Mouse (Mus musculus): ENCODE results near the gene Ccr6.
A peak's percentile ranks its signal among the peaks of the same experiment; 100 is the strongest.

Gene Ccr6

DNA sequence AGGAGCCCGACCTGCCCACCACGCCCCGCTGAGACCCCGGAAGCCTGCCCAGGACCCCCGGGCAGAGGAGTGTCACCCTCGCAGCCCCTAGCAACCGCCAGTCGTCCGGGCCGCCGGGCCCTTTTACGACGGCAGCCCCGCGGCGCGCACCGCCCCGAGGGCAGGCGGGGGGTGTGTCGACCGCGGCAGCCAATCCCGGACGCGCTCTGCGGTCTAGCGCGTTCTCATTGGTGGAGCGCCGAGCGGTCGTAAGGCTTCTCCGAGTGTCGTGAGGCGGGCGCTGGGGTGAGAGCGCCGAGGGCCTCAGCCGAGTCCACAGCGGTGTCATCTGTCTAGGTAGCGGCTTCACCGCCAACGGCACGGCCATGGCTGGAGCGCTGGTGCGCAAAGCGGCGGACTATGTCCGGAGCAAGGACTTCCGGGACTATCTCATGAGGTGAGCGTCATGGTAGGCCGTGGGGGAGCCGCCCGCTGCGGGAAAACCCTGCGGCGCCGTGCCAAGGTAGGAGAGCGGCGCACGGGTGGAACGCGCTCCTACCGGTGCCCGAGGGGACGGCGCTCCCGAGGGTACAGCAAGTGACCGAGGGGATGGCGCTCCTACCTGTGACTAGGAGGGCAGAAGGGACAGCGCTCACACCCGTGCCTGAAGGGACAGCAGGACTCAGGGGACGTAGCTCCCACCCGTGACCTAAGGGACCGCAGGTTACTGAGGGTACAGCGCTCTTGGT is 47.8 kb downstream of the Ccr6 start:
- peak; percentile 87 for DNase-seq (ENCODE audit: low read depth, low spot score)

DNA sequence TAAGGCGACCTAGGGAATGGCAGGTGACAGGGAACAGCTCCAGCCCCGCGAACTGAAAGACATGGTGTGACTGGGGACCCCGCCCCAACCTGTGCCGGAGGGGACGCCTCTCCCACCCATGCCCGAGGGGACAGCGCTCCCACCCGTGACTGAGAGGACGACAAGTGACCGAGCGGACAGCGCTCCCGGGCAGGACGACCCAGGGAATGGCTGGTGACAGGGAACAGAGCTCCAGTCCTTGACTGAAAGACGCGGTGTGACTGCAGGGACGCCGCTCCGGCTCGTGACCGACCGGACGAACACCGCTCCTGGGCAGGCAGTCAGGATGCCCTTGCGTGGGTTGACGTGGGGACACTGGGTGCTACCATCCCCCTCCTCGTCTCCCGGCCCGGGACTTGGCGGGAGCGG is 48.4 kb downstream of the Ccr6 start:
- no peak for DNase-seq (ENCODE audit: low read depth, low spot score)

DNA sequence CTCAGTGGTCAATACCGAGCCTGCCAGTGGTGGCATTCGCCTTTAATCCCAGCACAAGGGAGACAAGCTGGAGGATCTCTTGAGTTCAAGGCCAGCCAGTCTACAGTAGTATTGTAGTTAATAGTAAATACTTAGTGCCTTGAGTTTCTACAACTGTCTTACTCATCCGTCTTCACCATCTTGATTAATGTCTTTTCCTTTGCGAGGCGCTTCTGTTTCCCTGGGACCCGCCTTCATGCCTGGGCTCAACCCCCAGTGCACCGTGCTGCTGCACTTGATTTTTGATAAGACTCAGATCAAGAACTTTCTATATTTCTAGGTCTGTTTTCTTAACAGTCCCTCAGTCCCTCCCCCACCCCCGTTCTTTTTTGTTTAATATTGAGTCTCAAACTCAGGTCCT is 49.2 kb downstream of the Ccr6 start:
- DNase-seq (ENCODE audit: low read depth, low spot score): no peak

DNA sequence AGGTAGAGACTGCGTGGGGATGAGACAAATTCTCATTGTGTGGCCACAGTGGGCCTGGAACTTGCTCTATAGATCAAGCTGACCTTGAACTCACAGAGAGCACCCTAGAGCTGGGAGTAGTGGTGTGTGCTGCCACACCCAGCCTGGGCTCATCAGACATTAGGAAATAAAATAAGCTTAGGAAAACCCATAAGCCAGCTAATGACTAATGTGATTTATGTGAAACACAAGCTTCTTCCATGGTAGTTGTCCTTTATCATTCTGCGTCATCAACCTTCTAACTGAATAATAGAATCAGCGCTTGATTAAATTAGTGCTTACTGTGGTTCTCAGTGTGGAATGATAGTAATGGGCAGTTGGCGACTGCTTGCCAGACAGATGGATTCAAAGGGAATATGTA is 51.1 kb downstream of the Ccr6 start:
- no peak for DNase-seq (ENCODE audit: low read depth, low spot score)

DNA sequence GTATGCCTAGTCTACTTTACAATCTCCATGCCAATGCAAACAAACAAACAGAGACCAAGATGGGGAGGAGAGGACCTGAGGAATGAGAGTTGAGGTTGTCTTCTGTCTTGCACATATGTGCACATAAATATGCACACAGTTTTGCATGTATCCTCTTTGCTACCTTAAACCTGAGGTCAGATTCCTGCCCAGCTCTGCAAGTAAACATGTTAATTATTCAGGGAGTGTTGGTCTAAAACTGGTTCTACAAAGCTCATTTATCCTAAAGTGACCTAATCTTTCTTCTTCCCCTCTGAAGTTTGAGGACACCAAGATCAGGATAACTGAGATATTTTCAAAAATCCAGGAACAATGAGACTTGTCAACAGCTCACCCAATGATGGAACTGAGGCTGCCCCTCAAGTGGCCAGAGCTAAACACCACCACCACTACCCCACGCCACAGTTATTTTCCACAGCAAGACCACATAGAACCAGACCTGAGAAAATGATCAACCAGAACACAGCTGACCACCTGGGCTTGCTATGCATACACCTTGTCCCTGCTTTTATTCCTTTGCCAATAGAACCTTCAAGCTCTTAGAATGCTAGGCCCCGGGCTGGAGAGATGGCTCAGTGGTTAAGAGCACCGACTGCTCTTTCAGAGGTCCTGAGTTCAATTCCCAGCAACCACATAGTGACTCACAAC is 54.3 kb downstream of the Ccr6 start:
- no peak for DNase-seq (ENCODE audit: low read depth, low spot score)

DNA sequence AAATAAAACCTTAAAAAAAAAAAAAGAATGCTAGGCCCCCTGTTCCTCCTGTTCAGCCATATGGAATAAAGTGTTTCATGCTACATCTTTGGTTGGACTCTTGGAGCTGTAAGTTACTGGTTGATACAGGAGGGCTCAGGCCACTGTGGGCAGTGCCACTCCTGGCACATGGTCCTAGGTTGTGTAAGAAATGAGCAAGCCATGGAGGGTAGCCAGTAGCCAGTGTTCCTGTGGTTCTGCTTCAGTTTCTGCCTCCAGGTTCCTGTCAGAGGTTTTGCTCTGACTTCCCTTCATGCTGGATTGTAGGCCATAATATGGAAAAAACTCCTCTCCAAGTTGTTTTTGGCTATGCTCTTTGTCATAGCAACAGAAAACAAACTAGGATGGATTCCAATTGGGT is 54.9 kb downstream of the Ccr6 start:
- no peak for DNase-seq (ENCODE audit: low read depth, low spot score)

DNA sequence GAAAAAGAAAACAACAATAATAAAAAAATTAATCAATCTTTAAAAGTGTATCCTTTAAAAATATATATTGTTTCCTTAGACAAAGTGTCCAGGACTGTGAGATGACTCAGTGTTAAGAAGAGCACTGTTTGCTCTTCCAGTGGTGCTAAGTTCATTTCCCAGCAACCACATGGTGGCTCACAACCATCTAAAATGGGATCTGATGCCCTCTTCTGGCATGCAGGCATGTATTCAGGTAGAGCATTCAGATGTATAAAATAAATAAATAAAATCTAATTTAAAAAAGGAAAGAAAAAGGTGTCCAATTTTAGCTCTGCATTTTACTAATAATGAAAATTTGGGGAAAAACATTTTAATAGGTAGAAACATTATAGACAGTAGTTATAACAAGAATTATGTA is 60.0 kb downstream of the Ccr6 start:
- no peak for DNase-seq (ENCODE audit: low read depth, low spot score)

DNA sequence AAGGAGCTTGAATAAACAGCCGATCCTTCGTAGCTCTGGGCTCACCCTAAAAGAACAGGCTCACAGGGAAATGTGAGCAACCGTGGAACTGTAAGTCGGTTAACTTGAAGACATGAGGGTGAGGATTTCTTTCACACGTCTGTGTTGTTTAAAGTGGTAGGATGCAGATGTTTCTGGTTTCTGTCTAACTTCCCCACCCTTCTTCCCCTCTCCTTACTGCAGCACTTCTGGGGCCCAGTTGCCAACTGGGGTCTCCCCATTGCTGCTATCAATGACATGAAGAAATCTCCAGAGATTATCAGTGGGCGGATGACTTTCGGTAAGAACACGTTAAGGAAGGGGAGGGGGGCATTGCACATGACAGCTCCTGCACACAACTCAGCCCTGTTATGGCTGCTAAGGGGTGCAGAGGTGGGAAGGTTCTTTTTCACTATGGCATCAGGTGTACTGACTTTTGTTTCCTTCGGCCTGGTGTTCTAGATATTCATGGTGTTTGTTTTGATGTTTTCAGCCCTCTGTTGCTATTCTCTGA is 60.5 kb downstream of the Ccr6 start:
- DNase-seq (ENCODE audit: low read depth, low spot score): no peak

DNA sequence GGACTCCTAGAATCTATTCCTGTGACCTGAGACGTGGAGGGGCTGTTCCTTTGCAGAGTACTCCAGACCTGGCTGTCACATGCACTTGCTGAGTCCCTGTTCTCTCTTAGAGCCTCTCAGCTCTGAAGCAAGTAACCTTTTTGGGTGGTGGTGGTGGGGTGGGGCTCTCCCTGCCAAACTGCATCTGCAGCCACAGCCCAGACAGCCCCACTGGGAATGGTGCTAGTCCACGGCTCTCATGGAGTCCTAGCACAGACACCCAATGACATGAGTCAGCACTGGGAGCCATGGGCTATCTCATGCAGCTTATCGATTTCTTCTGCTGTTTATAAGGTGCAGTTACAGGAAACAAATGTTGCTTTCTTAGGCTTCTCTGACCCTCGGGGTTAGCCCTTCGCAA is 61.9 kb downstream of the Ccr6 start:
- DNase-seq (ENCODE audit: low read depth, low spot score): no peak

DNA sequence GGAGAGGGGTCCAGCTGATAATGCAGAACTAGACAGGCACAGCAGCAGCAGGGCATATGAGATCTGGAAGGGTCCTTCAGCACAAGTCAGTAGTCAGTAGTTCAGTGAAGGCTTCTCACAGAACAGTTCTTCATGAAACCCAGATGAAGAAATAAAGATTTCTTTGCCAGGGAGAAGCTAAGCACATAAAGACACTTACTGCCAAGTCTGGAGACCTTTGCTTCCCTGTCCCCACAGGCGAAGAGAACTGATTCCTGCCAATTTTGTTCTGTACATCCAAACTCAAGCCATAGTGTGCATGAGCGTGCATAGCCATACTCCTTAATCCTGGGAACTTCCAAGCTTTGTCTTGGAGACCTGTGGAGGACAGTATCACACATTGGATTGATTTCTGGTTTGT is 62.4 kb downstream of the Ccr6 start:
- DNase-seq (ENCODE audit: low read depth, low spot score): no peak

DNA sequence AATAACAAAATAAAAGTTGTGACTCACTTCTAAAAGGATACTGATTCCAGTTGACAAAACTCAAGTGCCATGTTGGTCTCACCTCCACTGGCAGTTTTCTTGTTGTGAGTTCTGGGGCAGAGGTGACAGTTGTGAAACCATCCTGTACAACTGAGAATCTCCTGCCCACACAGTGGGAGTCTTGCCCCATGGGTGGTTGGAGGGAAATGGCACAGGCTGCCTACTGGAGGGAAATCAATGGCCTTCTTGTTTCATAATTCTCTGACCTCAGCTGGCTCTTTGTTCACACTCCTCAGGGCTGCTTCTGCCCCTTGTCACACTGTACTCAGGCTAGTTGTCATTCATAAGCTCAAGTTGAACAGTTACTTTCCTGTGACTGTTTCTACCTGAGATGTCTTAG is 63.7 kb downstream of the Ccr6 start:
- no peak for DNase-seq (ENCODE audit: low read depth, low spot score)

DNA sequence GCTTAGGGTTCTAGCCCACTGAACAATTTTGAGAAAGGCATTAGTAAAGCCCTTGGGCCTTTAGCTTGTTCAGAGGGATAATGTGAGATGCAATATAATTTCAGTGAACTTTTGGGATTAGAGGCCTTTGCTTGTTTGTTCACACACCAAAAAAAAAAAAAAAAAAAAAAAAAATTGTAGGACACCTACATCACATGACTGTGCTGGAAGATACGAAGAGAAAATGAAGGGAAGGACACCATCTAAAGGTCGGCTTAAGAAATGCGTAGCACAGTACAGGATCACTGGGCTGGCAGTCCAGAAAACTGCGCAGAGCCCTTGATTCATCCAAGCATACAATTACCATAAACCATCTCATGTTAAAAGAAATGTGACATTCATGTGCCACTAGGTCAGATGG is 65.7 kb downstream of the Ccr6 start:
- no peak for DNase-seq (ENCODE audit: low read depth, low spot score)

DNA sequence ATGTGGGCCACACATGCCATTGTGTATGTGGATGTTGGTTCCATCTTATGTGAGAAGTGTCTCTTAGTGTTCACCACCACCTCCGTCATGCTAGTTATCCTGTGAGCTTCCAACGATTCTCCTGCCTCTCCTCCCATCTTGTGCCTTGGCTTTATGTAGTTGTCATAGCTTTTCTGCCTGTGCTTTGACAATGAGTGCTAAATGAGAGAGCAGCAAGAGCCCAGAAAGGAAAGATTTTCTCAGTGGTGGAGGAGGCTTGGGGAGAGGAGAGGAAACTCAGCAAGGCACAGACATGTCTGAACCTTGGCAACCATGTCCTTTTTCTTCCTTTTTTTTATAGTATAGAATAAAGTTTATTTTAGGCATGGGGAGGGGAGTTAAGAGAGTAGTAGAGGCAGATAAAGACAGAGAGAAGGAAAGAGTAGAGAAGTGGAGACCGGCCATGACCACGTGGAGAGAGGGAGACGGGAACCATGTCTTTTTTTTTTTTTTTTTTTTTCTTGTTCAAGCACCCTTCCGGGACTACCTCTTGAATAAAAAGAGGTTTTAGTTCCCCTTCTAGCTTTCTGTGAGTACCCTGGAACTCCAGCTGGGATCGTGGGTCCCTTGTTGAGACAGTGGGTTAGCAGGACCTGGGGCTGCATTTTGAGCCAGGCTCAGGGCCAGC is 67.1 kb downstream of the Ccr6 start:
- DNase-seq (ENCODE audit: low read depth, low spot score): no peak

DNA sequence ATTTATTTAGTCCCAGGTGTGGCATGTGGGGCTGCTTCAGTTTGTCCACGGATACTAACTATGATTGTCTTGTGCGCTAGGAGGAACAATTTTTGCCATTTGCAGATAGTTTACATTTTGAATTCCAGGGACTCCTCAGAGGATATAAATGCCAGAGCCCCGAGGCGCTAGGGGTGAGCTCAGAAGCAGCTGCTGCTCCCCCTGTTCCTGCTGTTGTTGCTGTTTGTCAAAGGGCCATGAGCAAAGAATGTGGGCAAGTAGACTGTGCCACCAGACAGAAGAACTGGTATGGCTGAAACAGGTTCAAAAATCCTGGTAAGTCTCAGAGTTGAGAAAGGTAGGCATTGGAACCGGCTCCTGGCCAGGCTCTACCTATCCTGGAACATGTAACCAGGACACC is 67.8 kb downstream of the Ccr6 start:
- no peak for DNase-seq (ENCODE audit: low read depth, low spot score)

DNA sequence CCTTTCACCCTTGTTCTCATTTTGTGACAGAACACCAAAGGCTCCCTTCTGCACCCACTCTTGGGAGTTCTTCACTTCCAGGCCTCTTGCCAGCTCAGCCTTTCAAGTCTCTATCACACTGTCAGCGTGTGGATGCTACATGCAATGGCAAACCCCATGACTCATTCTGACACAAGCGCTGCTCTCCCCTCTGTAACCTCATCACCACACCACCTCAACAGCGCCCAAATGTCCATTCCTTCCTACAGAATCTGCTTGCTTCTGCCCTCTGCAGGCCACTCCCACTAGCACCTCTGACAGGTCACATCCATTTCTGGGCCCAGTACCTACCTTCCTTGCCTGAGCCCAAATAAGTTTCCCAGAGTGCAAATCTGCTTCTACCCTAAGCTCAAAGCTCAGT is 70.0 kb downstream of the Ccr6 start:
- DNase-seq (ENCODE audit: low read depth, low spot score): no peak
